Mouse (Mus musculus) heart, adult 11 months (tissue): ENCODE data around the gene Tmem165.

Source experiments
- DNase-seq: peaks from one replicate; pipeline ENCODE4 v3.0.0; 2022

Gene Tmem165

DNA sequence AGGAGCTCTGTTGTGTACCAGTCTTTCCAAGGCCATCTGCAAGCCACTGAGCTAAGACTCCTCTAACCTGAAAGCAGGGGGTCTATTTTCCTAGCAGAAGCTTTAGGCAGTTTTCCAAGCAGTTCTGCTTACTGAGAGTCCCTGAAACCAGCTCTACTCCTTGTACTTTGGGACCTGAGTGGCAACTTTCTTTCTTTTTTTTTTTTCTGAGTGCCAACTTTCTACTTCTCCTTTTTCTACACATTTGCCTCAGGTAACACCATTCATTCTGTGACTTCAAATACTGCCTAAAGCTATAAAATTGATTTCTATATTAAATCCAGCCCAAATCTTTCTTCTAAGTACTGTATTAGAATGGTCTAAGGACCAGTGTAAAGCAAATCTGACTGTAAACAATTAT lies 62.9 kb downstream of the Tmem165 start:
- no peak for DNase-seq

DNA sequence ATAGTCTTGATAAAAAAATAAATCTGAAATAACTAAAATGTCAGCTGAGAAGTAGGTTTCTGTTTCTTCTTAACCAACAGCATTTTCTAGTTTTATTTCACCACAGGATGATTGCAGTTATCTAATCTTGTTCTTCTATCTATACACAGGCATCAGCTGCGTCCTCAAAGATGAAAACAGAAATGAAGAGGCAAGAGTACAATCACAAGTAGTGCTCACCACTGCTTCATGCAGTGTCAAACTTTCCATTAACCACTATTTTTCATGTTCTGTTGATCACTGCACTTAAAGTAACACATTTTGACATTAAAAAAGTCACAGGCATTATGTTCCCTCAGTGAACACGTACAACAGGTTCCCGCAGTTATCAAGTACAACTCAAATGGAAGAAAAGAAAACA lies 67.3 kb downstream of the Tmem165 start:
- no peak for DNase-seq
